Mouse (Mus musculus) E14TG2a.4 (cell line): ENCODE measurements around the gene Trpm5.

ENCODE experiments used
- H3K27me3 ChIP-seq: 2 replicates; pipeline ENCODE4 v1.6.1; 2014; ENCODE audit warnings: low read length, control low read depth; ENCODE audit not compliant: insufficient read depth
- H3K36me3 ChIP-seq: 2 replicates; pipeline ENCODE4 v1.6.1; 2014; ENCODE audit warnings: low read length, control low read depth; ENCODE audit not compliant: insufficient read depth
- H3K4me1 ChIP-seq: replicated peaks from 2 replicates; pipeline ENCODE4 v1.6.1; 2014; ENCODE audit warnings: low read depth, low read length, control low read depth
- H3K4me3 ChIP-seq: replicated peaks from 2 replicates; pipeline ENCODE4 v1.5.1; 2014; ENCODE audit warnings: mild to moderate bottlenecking, low read length
- H3K9me3 ChIP-seq: 2 replicates; pipeline ENCODE4 v1.6.1; 2014; ENCODE audit warnings: low read length, control low read depth
- CTCF ChIP-seq: conservative IDR thresholded peaks from 2 replicates; pipeline ENCODE4 v1.5.1; 2014; ENCODE audit warnings: low read length
- NANOG ChIP-seq: IDR thresholded peaks from 2 replicates; pipeline ENCODE4 v1.6.1; 2014; ENCODE audit warnings: borderline replicate concordance, low read length, mixed read lengths
- POU5F1 ChIP-seq: IDR thresholded peaks from 2 replicates; pipeline ENCODE4 v1.6.1; 2014; ENCODE audit warnings: low read length, borderline replicate concordance

Gene Trpm5

DNA sequence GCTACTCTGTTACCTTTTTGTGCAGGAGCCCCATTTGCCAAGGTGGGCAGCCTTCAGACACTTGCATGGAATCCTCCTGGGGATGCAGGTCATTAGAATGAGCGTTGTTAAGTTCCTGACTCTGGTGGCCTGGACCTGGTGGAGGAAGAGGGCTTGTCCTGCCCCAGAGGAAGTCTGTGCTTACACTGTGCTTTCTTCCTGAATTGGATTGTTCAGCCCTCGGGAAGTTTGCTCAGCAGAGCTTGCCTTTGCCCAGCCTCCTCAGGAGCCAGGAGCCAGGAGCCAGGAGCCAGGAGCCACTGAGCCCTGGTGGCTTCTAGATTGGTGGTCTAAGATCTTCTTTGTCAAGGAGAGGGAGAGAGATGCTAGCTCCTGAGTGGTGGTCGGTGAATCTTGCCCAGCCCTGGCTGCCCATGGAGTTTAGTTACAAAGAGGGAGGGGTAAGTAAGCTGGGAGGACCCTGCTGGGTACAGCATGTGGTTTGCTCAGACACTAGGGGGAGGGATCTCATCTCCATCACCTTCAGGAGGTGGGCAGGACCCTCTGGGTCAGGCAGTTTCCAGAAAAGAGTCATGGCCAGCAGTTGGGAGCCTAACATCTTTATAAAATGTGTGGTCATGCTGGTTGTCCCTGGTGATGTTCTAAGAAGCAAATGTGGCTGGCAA lies 14.7 kb upstream of the Trpm5 start:
- no peak for TF ChIP-seq CTCF
- TF ChIP-seq NANOG = no peak
- no peak for TF ChIP-seq POU5F1
- H3K9me3 ChIP-seq = no peaks in the 10 kb centered on the region
- H3K4me3 ChIP-seq = no peak overlapping the region
- H3K4me1 ChIP-seq = peaks cover 23% of the 10 kb centered on the region
- no peaks in the 10 kb centered on the region for H3K36me3 ChIP-seq
- H3K27me3 ChIP-seq = peaks cover 90% of the 10 kb centered on the region

DNA sequence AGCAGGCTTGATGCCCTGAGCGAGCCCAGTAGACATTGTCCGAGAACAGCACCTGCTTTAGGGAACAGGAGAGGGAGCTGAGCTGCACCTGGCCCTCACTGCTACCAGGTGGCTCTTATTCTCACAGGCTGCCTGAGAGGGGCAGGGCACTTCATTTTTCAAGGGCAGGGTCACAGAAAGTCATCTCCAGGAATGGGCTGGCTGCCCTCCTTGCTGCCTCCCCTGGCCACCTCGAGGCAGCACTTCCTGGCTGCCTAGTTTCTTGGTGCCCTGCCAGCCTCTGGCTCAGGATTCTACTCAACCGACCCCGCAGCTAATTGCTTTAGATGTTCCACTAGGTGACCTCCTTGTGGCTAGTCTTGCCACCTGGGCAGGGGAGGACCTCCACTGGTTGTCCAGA lies 13.8 kb upstream of the Trpm5 start:
- Histone ChIP-seq H3K36me3 (no peaks in the 10 kb centered on the region), H3K27me3 (peaks cover 94% of the 10 kb centered on the region), H3K4me3 (no peak overlapping the region), H3K4me1 (peaks cover 23% of the 10 kb centered on the region), H3K9me3 (no peaks in the 10 kb centered on the region)
- TF ChIP-seq POU5F1 (no peak), NANOG (no peak), CTCF (no peak)

DNA sequence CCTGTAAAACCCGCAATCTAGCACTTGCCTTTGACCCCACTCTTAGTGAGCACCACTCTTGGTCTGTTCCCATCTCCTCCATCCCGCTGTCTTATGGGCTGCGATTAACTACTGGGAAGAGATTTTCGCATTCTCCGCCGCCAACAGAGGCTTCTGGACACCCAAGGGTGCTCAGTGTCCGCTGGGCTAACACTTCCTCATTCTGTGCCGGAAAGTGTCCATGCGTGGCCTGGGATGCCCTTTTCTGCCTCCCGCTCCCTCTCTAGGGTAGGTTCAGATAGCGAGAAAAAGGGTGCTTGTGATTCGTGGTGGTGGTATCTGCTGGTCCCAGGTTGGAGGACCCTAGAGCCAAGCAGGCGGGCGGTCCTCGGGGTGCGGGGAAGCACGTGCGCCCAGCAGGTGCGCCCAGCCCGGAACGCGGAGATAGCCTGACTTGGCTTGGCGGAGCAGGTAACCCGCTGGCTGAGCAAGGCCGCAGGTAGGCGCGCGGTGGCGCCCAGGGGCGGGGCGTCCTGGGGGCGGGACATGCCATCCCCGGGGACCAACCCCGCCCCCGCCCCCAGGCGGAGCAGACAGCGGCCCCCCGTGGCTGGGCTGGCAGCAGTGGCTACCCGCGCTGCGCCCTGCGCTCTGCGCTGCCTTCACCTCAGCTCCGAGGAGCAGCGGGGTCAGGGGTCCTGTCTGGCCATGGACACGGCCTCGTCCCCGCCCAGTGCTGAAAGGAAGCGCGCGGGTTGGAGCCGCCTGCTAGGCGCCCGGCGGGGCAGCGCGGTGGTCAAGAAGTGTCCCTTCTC lies 12.4 kb upstream of the Trpm5 start:
- no peaks in the 10 kb centered on the region for H3K36me3 ChIP-seq
- TF ChIP-seq CTCF (no peak), NANOG (no peak), POU5F1 (no peak)
- peaks cover 23% of the 10 kb centered on the region for H3K4me1 ChIP-seq
- peak overlapping the region; percentile 83 for H3K4me3 ChIP-seq
- peaks cover 97% of the 10 kb centered on the region for H3K27me3 ChIP-seq
- no peaks in the 10 kb centered on the region for H3K9me3 ChIP-seq

DNA sequence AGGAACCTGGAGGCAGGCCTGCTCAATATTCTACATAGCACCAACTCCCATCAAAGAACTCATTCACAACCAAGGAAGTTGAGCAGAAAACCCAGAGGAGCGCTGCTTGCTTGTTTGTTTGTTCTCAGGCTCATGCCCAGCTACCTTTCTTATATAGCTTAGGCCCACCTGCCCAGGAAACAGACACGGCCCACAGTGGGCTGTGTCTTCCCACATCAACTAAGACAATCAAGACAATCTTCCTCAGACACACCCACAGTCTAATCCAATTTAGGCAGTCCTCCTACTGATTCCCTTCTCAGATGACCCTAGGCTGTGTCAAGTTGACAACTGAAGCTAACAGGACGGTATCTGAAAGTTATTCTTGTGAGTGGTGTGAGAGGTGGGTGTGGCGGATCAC lies 11.6 kb upstream of the Trpm5 start, which contains the start of gene Kcnq1:
TSS of gene Kcnq1 (plus strand) at position 301 of the 400 bp plus-strand sequence.
- Histone ChIP-seq H3K27me3 (peaks cover 97% of the 10 kb centered on the region), H3K4me1 (peaks cover 23% of the 10 kb centered on the region), H3K9me3 (no peaks in the 10 kb centered on the region), H3K36me3 (no peaks in the 10 kb centered on the region), H3K4me3 (peak within 1 kb of the TSS; percentile 83)
- TF ChIP-seq NANOG (no peak), CTCF (no peak), POU5F1 (no peak)

DNA sequence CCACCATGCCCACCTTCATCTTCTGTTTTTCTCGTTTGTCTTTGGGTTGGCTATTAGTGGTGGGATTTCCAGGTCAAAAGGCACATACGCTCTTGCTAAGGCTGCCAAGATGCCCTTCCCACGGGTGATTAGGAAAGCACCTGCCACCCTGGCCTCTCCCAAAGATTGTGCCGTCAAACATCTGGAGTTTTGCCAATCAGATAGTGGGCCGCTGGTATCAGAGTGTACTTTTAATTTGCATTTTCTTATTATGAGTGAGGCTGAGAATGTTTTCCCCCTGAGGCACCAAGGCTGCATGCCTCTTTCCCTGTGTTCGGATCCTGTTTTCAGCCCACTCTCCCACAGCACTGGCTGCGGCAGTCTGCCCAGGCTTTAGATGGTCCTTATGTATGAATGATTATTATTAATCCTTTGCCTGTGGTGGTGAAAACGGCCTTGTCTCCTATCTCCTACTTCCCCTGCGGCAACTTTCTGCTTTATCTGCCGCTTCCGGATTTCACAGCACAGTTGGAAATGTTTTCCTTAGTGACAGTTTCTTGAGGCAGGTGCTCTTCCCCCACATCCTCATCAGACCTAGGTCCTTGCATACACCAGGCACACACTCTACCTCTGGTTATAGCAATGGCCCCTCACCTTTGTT lies 10.9 kb upstream of the Trpm5 start:
- Histone ChIP-seq H3K4me1 (peaks cover 23% of the 10 kb centered on the region), H3K36me3 (no peaks in the 10 kb centered on the region), H3K4me3 (no peak overlapping the region), H3K9me3 (no peaks in the 10 kb centered on the region), H3K27me3 (peaks cover 97% of the 10 kb centered on the region)
- TF ChIP-seq CTCF = no peak
- TF ChIP-seq NANOG = no peak
- no peak for TF ChIP-seq POU5F1

DNA sequence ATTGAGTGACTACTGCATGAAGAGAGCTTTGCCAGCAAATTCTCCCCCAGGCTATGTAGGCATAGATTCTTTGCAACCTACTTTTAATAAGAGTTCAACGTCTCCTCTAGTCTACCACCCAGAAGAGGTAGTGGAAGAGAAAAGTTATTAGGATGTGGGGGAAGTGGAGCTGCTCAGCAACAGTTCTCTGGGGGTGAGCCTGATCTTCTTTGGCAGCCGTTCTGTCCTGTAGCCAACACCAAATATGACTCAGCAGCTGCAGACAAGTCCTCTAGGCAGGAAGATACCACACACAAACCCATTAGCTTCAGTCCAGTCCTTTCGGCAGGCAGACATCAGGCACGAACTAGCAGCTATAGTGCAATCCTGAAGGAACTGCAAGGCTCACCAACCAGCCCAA lies 6.3 kb upstream of the Trpm5 start:
- Histone ChIP-seq H3K27me3 (peaks cover 95% of the 10 kb centered on the region), H3K4me3 (no peak overlapping the region), H3K4me1 (no peaks in the 10 kb centered on the region; the same call in 1 of the 2 replicates), H3K9me3 (no peaks in the 10 kb centered on the region), H3K36me3 (no peaks in the 10 kb centered on the region)
- TF ChIP-seq POU5F1 (no peak), NANOG (no peak), CTCF (no peak)

DNA sequence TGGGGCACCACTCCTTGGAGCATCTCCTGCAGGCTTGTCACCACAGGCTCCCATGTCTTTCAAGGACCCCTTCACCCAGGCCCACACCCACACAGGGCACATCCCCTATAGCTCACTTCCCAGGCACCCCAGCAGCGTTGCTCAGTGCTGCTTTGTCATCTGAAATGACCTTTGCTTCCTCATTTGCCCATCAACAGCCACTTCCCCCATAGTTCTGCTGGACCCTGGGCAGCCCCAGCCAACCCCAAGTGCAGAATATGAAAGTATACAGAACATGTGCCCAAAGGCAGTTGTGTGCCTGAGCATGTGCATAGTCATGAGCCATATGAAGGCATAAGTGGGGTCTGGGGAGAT lies 1.1 kb upstream of the Trpm5 start:
- H3K4me3 ChIP-seq = no peak overlapping the region
- no peaks in the 10 kb centered on the region for H3K9me3 ChIP-seq
- H3K4me1 ChIP-seq = no peaks in the 10 kb centered on the region; the same call in 1 of the 2 replicates
- peaks cover 86% of the 10 kb centered on the region for H3K27me3 ChIP-seq
- TF ChIP-seq POU5F1 = no peak
- TF ChIP-seq CTCF = no peak
- TF ChIP-seq NANOG = no peak
- no peaks in the 10 kb centered on the region for H3K36me3 ChIP-seq

DNA sequence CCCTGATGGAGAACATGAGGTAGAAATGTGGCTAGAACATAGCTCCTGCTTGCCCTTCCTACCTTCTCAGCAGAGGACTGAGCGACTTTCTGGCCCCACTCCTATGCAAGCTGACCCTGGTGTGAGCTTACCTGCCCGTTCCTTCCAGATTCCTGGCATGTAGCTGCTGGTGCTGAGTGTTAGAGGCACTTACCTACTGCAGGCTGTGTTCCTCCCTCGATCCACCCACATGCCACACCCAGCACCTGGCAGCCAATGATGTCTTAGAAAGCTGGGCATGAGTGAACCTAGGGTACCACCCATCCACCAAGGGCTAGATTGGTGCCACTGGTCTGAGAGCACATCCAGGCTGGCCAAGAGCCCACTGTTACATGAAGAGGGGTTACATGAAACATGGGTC lies 595 bp downstream of the Trpm5 start:
- Histone ChIP-seq H3K9me3 (no peaks in the 10 kb centered on the region), H3K4me1 (no peaks in the 10 kb centered on the region; the same call in 1 of the 2 replicates), H3K4me3 (no peak overlapping the region), H3K27me3 (peaks cover 86% of the 10 kb centered on the region), H3K36me3 (no peaks in the 10 kb centered on the region)
- TF ChIP-seq CTCF (no peak), POU5F1 (no peak), NANOG (no peak)
